Mouse (Mus musculus) heart, embryonic 14.5 days (tissue): ENCODE measurements around the gene Zdhhc9. TPM values are rescaled to one million over a fixed set of nuclear protein-coding genes. Genes with fewer than 3 reads are reported as not detected.

Experiments
- ATAC-seq: fragments of 200-750 bp; cut with Nextera tagmentation; 2 replicates; pipeline ENCODE4 v1.8.0; 2017; ENCODE audit warnings: low read depth, moderate TSS enrichment; ENCODE audit not compliant: insufficient number of reproducible peaks, insufficient read depth, low FRiP score
- H3K27ac ChIP-seq, 2 experiments: fragments of 200-500 bp in 1 of 2; fragments of 300-500 bp in 1 of 2; sonication (generic) in 1 of 2; replicated peaks in 1 of 2; 2 replicates each; pipeline ENCODE4 v1.5.1; 2012 to 2014; ENCODE audit warnings: low read depth in 2 of 2, low read length in 2 of 2, control low read depth in 1 of 2, mild to moderate bottlenecking in 1 of 2, mixed read lengths in 1 of 2; ENCODE audit not compliant: control insufficient read depth in 1 of 2, insufficient read depth in 1 of 2
- H3K27me3 ChIP-seq: fragments of 300-500 bp; sonication (generic); 2 replicates; pipeline ENCODE4 v1.6.1; 2014; ENCODE audit warnings: mild to moderate bottlenecking, low read length, control low read depth; ENCODE audit not compliant: control insufficient read depth, insufficient read depth
- H3K36me3 ChIP-seq: fragments of 300-500 bp; sonication (generic); 2 replicates; pipeline ENCODE4 v1.6.1; 2014; ENCODE audit warnings: mild to moderate bottlenecking, control low read depth, low read length, mixed read lengths; ENCODE audit not compliant: control insufficient read depth, insufficient read depth
- H3K4me1 ChIP-seq, 2 experiments: fragments of 200-500 bp in 1 of 2; fragments of 300-500 bp in 1 of 2; sonication (generic) in 1 of 2; 2 replicates each; pipeline ENCODE4 v1.6.1; 2012 to 2014; ENCODE audit warnings: low read length in 2 of 2, control low read depth in 1 of 2, mixed read lengths in 1 of 2; ENCODE audit not compliant: control insufficient read depth in 2 of 2, insufficient read depth in 2 of 2
- H3K4me2 ChIP-seq: fragments of 300-500 bp; sonication (generic); 2 replicates; pipeline ENCODE4 v1.6.1; 2014; ENCODE audit warnings: mild to moderate bottlenecking, low read length
- H3K4me3 ChIP-seq, 2 experiments: fragments of 200-500 bp in 1 of 2; fragments of 300-500 bp in 1 of 2; sonication (generic) in 1 of 2; 2 replicates each; pipeline ENCODE4 v1.5.1; 2012 to 2014; ENCODE audit warnings: low read length in 2 of 2, mild to moderate bottlenecking in 2 of 2, control low read depth in 1 of 2, low read depth in 1 of 2, moderate library complexity in 1 of 2; ENCODE audit not compliant: control insufficient read depth in 1 of 2, insufficient read depth in 1 of 2
- H3K9ac ChIP-seq: fragments of 300-500 bp; sonication (generic); 2 replicates; pipeline ENCODE4 v1.6.1; 2014; ENCODE audit warnings: mild to moderate bottlenecking, low read length
- H3K9me3 ChIP-seq: fragments of 300-500 bp; sonication (generic); 2 replicates; pipeline ENCODE4 v1.6.1; 2016; ENCODE audit warnings: low read length, control low read depth; ENCODE audit not compliant: control insufficient read depth
- WGBS: fragments of 180-500 bp; shearing (Covaris S2); extraction: QIAGEN DNeasy Blood & Tissue Kit; methylation state at CpG from one replicate; pipeline ENCODE4 v1.1.7; 2014; 5-methylcytosine and 5-hydroxymethylcytosine counted together
- polyA plus RNA-seq: library from polyadenylated mRNA; unstranded; fragments of >200 nt; fragmentation: Nextera tagmentation; extraction: Ambion mirVana; gene quantifications from 2 replicates; pipeline ENCODE4 v1.2.1, GENCODE M21; 2014

Zdhhc9 gene
- polyA plus RNA-seq, 1 experiment from 2014 or later, result 3.9 TPM

DNA sequence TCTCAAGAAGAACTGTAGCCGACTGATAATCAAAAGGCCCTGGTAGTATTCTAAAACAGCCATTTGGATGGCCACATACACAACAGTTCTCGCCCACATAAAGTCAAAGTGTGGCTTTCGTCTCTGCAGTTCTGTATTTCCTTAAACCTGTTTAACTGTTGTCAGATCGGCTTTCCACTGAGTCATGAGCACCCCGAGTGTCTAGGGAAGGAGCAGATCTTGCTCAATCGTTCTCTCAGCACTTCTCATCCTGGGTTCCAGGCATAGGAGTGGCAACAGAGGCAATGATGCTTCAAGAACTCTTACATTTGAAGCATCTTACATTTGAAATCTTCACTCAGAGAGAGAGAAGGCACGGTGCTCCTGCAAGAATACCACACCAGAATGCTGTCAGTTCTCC lies 6.7 kb downstream of the Zdhhc9 start:
- H3K27me3 ChIP-seq, result no peaks in the 10 kb centered on the region
- no peak overlapping the region for H3K27ac ChIP-seq
- H3K4me3 ChIP-seq, result no peak overlapping the region
- WGBS, result 74% methylated on average over 7 of the region's 7 CpGs
- H3K9me3 ChIP-seq, result no peaks in the 10 kb centered on the region
- H3K36me3 ChIP-seq, result peaks cover 4% of the 10 kb centered on the region; the same call in 1 of the 2 replicates
- H3K9ac ChIP-seq, result no peak overlapping the region
- ATAC-seq, result no peak
- no peak overlapping the region for H3K4me2 ChIP-seq
- H3K4me1 ChIP-seq, result peaks cover 2 to 7% of the 10 kb centered on the region in 2 experiments; a peak in 3 of 4 replicates

DNA sequence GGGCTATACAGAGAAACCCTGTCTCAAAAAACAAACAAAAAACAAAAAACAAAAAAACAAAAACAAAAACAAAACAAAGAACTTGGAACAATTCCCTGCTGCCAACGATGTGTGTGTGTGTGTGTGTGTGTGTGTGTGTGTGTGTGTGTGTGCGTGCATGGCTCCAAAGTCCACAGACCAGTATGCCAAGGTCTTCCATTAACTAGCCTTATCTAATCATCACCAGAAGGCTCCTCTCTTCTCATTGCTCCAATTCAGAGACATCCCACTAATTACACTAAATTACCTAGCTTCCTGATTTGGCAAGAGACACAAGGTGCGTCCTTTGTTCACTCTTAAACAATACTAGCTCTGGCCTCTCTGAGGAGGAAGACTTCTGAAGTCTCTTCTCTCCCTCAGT lies 8.0 kb downstream of the Zdhhc9 start:
- Histone ChIP-seq H3K4me1 (peaks cover 2 to 7% of the 10 kb centered on the region in 2 experiments; a peak in 3 of 4 replicates), H3K9ac (no peak overlapping the region), H3K27ac (no peak overlapping the region), H3K4me2 (no peak overlapping the region), H3K27me3 (no peaks in the 10 kb centered on the region), H3K36me3 (peaks cover 4% of the 10 kb centered on the region; the same call in 1 of the 2 replicates), H3K9me3 (no peaks in the 10 kb centered on the region), H3K4me3 (no peak overlapping the region)
- ATAC-seq, result no peak
- WGBS, result 90% methylated on average over 3 of the region's 3 CpGs

DNA sequence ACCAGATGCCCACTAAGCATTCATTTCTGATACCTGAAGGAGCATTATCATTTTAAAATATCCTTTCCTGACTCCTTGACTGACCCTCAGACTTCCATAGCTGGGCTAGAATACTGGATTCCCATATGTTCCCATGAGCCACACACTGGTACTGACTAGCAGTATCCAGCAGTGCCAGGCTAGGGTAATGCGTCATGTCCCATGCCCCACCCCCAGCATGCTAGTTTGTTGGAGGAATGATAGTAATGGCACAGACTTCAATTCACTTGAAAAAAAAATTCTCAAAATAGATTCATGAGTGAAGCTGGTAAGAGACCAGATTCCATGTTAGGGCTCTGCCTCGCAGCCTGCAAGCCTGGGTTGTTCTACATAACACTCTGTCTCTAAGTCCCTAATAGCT lies 9.7 kb downstream of the Zdhhc9 start:
- H3K27ac ChIP-seq, result no peak overlapping the region
- no peak for ATAC-seq
- H3K4me3 ChIP-seq, result no peak overlapping the region
- WGBS, result 57% methylated on average over 2 of the region's 2 CpGs
- H3K27me3 ChIP-seq, result no peaks in the 10 kb centered on the region
- no peak overlapping the region for H3K4me2 ChIP-seq
- no peaks in the 10 kb centered on the region for H3K9me3 ChIP-seq
- peaks cover 4% of the 10 kb centered on the region; the same call in 1 of the 2 replicates for H3K36me3 ChIP-seq
- no peak overlapping the region for H3K9ac ChIP-seq
- peaks cover 2 to 7% of the 10 kb centered on the region in 2 experiments; a peak in 3 of 4 replicates for H3K4me1 ChIP-seq

- ATAC-seq, result no peak
- 82% methylated on average over 3 of the region's 3 CpGs for WGBS
- H3K4me3 ChIP-seq, result no peak overlapping the region
- no peaks in the 10 kb centered on the region for H3K9me3 ChIP-seq
- peaks cover 7% of the 10 kb centered on the region; the same call in 1 of the 2 replicates for H3K36me3 ChIP-seq
- no peaks in the 10 kb centered on the region for H3K27me3 ChIP-seq
- H3K27ac ChIP-seq, result no peak overlapping the region
- H3K4me2 ChIP-seq, result no peak overlapping the region
- H3K9ac ChIP-seq, result no peak overlapping the region
- H3K4me1 ChIP-seq, result peaks cover 2 to 12% of the 10 kb centered on the region in 2 experiments
Observed at GRCm38 (mm10) chrX:48197856-48198255, 10.8 kb downstream of the Zdhhc9 start.

GRCm38 (mm10) chrX:48193235-48194152 lies 15.2 kb downstream of the Zdhhc9 start:
- Histone ChIP-seq H3K4me1 (peaks cover 0 to 4% of the 10 kb centered on the region in 2 experiments; a peak in 1 of 4 replicates), H3K4me2 (no peak overlapping the region), H3K27ac (no peak overlapping the region), H3K4me3 (no peak overlapping the region), H3K9ac (no peak overlapping the region), H3K27me3 (no peaks in the 10 kb centered on the region), H3K36me3 (0 out of 2 replicates have a peak, but pooled peaks cover 9% of the 10 kb centered on the region), H3K9me3 (no peaks in the 10 kb centered on the region)
- no peak for ATAC-seq
- 70% methylated on average over 14 of the region's 14 CpGs for WGBS

- Histone ChIP-seq H3K36me3 (0 out of 2 replicates have a peak, but pooled peaks cover 9% of the 10 kb centered on the region), H3K27me3 (no peaks in the 10 kb centered on the region), H3K9me3 (no peaks in the 10 kb centered on the region), H3K9ac (no peak overlapping the region), H3K27ac (no peak overlapping the region), H3K4me3 (no peak overlapping the region), H3K4me1 (peaks cover 0 to 4% of the 10 kb centered on the region in 2 experiments; a peak in 1 of 4 replicates), H3K4me2 (no peak overlapping the region)
- WGBS, result 86% methylated on average over 6 of the region's 6 CpGs
- ATAC-seq, result no peak
Observed at GRCm38 (mm10) chrX:48191261-48191660, 17.4 kb downstream of the Zdhhc9 start.

DNA sequence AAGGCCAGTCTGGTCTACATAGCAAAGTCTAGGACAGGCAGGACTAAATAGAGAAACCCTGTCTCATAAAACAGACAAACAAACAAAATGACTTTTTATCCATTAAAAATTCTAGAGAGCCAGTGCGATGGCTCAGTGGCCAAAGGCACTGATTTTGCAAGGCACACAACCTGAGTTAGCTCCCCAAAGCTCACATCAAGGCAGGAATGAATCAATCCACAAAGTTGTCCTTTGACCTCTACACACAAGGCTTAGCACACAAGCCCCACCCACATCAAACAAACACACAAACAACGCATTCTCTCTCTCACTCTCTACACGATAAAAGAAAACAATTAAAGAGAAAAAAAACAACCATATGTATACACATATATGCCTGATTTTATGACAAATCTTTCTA lies 24.0 kb downstream of the Zdhhc9 start:
- Histone ChIP-seq H3K36me3 (0 out of 2 replicates have a peak, but pooled peaks cover 5% of the 10 kb centered on the region), H3K27ac (no peak overlapping the region), H3K4me3 (no peak overlapping the region), H3K9me3 (no peaks in the 10 kb centered on the region), H3K27me3 (no peaks in the 10 kb centered on the region), H3K4me2 (no peak overlapping the region), H3K9ac (no peak overlapping the region), H3K4me1 (no peaks in the 10 kb centered on the region)
- WGBS, result 65% methylated on average over 3 of the region's 3 CpGs
- no peak for ATAC-seq
